ENCODE assay signal across 15 mouse cellular contexts in the genomic region with DNA sequence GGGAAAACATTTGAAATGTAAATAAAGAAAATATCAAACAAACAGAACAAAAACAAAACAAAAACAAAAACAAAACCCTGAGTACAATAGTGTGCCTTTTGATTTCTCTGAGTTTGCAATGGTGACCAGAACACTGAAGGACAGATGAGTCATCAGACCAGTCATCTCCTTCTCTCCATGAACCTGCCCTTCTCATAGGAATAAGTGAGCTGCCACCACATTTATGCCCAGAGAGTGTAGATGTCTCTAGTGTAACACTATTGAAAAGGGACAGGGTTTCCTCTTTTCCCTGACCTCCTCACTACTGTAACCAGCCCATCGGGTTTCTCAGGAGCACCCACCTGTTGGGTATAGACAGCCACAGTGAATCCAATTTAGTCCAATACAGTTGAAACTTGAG.
"Had no signal": no experiment of that assay in that cellular context is flagged by ENCODE, and none has a peak within 500 bp of the region (broad histone marks: within the 10 kb centered on the region; RNA-seq: fewer than 3 reads in every experiment).

No protein-coding gene starts in this region.

- H3K9ac ChIP-seq: lung, embryonic 14.5 days; midbrain, embryonic 12.5 days; neural tube, embryonic 13.5 days; neural tube, embryonic 15.5 days had no signal

- H3K9me3 ChIP-seq: neural tube, embryonic 13.5 days had no signal

- H3K4me1 ChIP-seq: neural tube, embryonic 13.5 days; neural tube, embryonic 15.5 days had no signal

- ATAC-seq: midbrain, embryonic 16.5 days had no signal

- H3K4me2 ChIP-seq: lung, embryonic 14.5 days; midbrain, embryonic 12.5 days; neural tube, embryonic 13.5 days; neural tube, embryonic 15.5 days had no signal

- H3K4me3 ChIP-seq: midbrain, embryonic 10.5 days; midbrain, embryonic 12.5 days; myocyte; neural tube, embryonic 13.5 days; neural tube, embryonic 15.5 days had no signal

- H3K27me3 ChIP-seq: midbrain, embryonic 12.5 days; neural tube, embryonic 13.5 days; neural tube, embryonic 15.5 days had no signal

- H3K36me3 ChIP-seq: midbrain, embryonic 12.5 days; neural tube, embryonic 13.5 days had no signal

- DNase-seq: lung, adult 18-20 months; lung, embryonic 14.5 days; lung, postnatal 10 days; lung, postnatal 4 days; midbrain, embryonic 14.5 days; right cerebral cortex, postnatal 14 days; thymus, adult 18-20 months; thymus, postnatal 14 days; thymus, postnatal 36 days had no signal

- H3K27ac ChIP-seq: midbrain, embryonic 10.5 days; midbrain, embryonic 12.5 days; neural tube, embryonic 13.5 days; neural tube, embryonic 15.5 days had no signal
